Mouse (Mus musculus) kidney, postnatal 0 days (tissue): ENCODE measurements around the gene Rilpl1. TPM values are rescaled to one million over a fixed set of nuclear protein-coding genes. Genes with fewer than 3 reads are reported as not detected.
A peak's percentile ranks its signal among the peaks of the same experiment; 100 is the strongest.

Source experiments
- ATAC-seq: fragments of 200-750 bp; cut with Nextera tagmentation; replicated peaks from 2 replicates; pipeline ENCODE4 v1.8.0; 2017; ENCODE audit warnings: low read depth, moderate number of reproducible peaks, moderate TSS enrichment, moderate library complexity; ENCODE audit not compliant: low FRiP score
- DNase-seq: peaks from one replicate; pipeline ENCODE4 v3.0.0-alpha.2; 2016; ENCODE audit warnings: low spot score
- H3K27ac ChIP-seq: fragments of 300-500 bp; sonication (generic); 2 replicates; pipeline ENCODE4 v1.5.1; 2014; ENCODE audit warnings: mild to moderate bottlenecking
- H3K27me3 ChIP-seq: fragments of 300-500 bp; sonication (generic); 2 replicates; pipeline ENCODE4 v1.6.1; 2014; ENCODE audit warnings: low read length, mixed read lengths; ENCODE audit not compliant: insufficient read depth
- H3K36me3 ChIP-seq: fragments of 300-500 bp; sonication (generic); 2 replicates; pipeline ENCODE4 v1.6.1; 2014; ENCODE audit warnings: low read length, mixed read lengths; ENCODE audit not compliant: insufficient read depth
- H3K4me1 ChIP-seq: fragments of 300-500 bp; sonication (generic); replicated peaks from 2 replicates; pipeline ENCODE4 v1.6.1; 2014; ENCODE audit warnings: antibody characterized with exemption, low read length, mixed read lengths; ENCODE audit not compliant: insufficient read depth
- H3K4me2 ChIP-seq: fragments of 300-500 bp; sonication (generic); 2 replicates; pipeline ENCODE4 v1.6.1; 2014; ENCODE audit warnings: mild to moderate bottlenecking, low read length, moderate library complexity, mixed read lengths
- H3K4me3 ChIP-seq: fragments of 300-500 bp; sonication (generic); replicated peaks from 2 replicates; pipeline ENCODE4 v1.5.1; 2014; ENCODE audit warnings: low read depth, low read length
- H3K9ac ChIP-seq: fragments of 300-500 bp; sonication (generic); 2 replicates; pipeline ENCODE4 v1.6.1; 2014; ENCODE audit warnings: low read depth, low read length
- H3K9me3 ChIP-seq: fragments of 300-500 bp; sonication (generic); replicated peaks from 2 replicates; pipeline ENCODE4 v1.6.1; 2016; ENCODE audit warnings: low read length, inconsistent platforms, mixed read lengths
- CTCF ChIP-seq: IDR thresholded peaks from 2 replicates; pipeline ENCODE4 v1.5.1; 2016; ENCODE audit warnings: antibody characterized with exemption, low read depth, mild to moderate bottlenecking, moderate library complexity
- WGBS: fragments of 180-500 bp; shearing (Covaris S2); extraction: QIAGEN DNeasy Blood & Tissue Kit; methylation state at CpG from one replicate; pipeline ENCODE4 v1.1.7; 2014; 5-methylcytosine and 5-hydroxymethylcytosine counted together
- polyA plus RNA-seq: library from polyadenylated mRNA; unstranded; fragments of >200 nt; fragmentation: Nextera tagmentation; extraction: Ambion mirVana; gene quantifications from 2 replicates; pipeline ENCODE4 v1.2.1, GENCODE M21; 2015

The Rilpl1 gene
- polyA plus RNA-seq, 1 experiment from 2014 or later, result 27.2 TPM

DNA sequence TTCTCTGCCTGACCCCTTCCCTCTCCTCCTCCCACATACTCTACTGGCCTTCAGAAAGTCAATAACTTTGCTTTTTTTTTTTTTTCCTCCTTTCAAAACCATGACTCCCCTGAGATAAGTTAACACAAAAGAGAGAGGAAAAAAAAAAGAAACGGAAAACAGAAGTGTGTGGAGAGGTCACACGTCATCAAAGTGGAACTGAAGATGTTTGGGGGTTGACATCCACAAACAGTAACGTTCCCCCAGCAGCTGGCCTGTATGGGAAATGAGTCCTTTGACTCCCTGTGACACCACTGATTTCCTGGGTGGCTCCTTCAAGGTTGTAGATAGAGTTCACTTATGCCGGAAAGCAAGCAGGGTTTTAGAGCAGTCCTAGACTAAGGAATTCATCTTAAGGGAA is 51.1 kb downstream of the Rilpl1 start:
- no peak for ATAC-seq

DNA sequence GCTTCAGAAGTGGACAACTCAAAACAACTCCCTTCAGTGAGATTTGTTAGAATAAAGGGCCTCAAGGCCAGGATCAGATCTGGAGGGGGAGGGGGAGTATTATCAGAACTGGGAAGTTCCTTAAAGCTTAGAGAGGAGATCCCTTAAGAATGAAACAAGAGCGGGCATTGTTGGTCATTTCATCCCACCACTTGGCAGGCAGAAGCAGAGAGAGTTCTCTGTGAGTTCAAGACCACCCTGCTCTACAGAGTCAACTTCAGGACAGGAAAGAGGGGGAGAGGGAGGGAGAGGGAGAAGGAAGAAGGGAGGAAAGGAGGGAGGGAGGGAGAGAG is 52.4 kb downstream of the Rilpl1 start:
- Histone ChIP-seq H3K4me1 (peaks cover 4% of the 10 kb centered on the region; the same call in 1 of the 2 replicates), H3K27ac (peak overlapping the region; percentile 82), H3K9ac (no peak overlapping the region), H3K9me3 (no peaks in the 10 kb centered on the region), H3K4me2 (no peak overlapping the region), H3K4me3 (0 out of 2 replicates have a peak overlapping the region, but pooled peaks have one; percentile 79), H3K36me3 (no peaks in the 10 kb centered on the region), H3K27me3 (no peaks in the 10 kb centered on the region)
- ATAC-seq (no peak), DNase-seq (peak; percentile 67)
- WGBS, result 63% methylated on average over 1 of the region's 1 CpGs
- TF ChIP-seq CTCF, result no peak

More for the DNA sequence above, 51.1 kb downstream of the Rilpl1 start:
- Histone ChIP-seq H3K4me1 (peaks cover 11% of the 10 kb centered on the region), H3K27ac (no peak overlapping the region), H3K9me3 (no peaks in the 10 kb centered on the region), H3K4me3 (no peak overlapping the region), H3K36me3 (no peaks in the 10 kb centered on the region), H3K9ac (no peak overlapping the region), H3K4me2 (no peak overlapping the region), H3K27me3 (no peaks in the 10 kb centered on the region)
- TF ChIP-seq CTCF, result no peak
- 47% methylated on average over 4 of the region's 4 CpGs for WGBS
- DNase-seq, result no peak

DNA sequence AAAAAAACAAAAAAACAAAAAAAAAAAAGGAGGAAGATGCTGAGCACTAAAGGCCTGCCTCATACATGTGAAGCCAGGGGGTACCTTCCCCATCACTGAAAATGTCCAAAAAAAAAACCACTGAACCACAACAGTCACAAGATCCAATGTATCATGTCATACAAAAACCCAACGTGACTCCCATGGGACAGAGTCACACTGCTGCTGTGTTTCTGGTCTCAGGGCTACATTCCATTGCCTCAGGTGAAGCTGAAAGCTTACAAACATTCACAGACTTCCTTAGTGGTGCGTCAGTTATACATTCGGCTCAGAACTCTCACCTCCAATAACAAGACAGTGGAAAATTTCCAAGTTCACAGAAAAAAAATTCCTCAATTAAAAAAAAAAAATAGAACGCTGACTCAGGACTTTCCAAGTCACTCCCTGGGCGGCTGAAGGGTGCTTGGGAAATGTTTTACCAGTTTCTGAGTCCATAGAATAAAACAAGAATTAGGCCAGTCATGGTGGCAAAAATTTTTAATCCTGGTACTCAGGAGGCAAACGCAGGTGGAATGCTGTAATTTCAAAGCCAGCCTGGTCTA is 60.5 kb downstream of the Rilpl1 start:
- DNase-seq, result no peak
- H3K4me1 ChIP-seq, result no peaks in the 10 kb centered on the region

DNA sequence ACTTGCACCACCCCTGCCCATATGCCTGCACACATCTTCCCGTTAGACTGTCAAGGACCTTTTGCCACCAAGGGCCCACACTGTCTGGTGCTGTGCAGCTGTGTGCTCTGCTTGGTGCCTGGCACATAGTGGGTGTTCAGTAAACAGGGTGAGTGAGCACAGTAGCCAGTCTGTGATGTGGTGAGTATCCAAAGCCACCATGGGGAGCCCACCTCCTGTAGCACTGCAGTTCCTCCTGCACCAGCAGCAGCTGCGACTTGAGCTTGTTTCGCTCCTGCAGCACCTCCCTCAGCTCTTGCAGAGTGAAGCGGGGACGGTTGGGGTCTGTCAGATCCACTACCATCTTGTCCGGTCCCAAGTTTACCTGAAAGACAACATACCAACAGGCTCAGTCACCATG is 61.7 kb downstream of the Rilpl1 start:
- Histone ChIP-seq H3K4me3 (no peak overlapping the region), H3K9me3 (no peaks in the 10 kb centered on the region), H3K4me1 (no peaks in the 10 kb centered on the region), H3K9ac (no peak overlapping the region), H3K36me3 (peaks cover 16% of the 10 kb centered on the region), H3K27me3 (no peaks in the 10 kb centered on the region), H3K27ac (no peak overlapping the region), H3K4me2 (no peak overlapping the region)
- 92% methylated on average over 6 of the region's 6 CpGs for WGBS
- ATAC-seq, result no peak
- TF ChIP-seq CTCF, result no peak
- DNase-seq, result no peak

More for the DNA sequence above, 60.5 kb downstream of the Rilpl1 start:
- H3K4me2 ChIP-seq, result no peak overlapping the region
- no peaks in the 10 kb centered on the region for H3K9me3 ChIP-seq
- TF ChIP-seq CTCF, result no peak
- ATAC-seq, result no peak; the same call in 1 of the 2 replicates
- 61% methylated on average over 6 of the region's 6 CpGs for WGBS
- H3K4me3 ChIP-seq, result no peak overlapping the region
- no peaks in the 10 kb centered on the region for H3K27me3 ChIP-seq
- no peak overlapping the region for H3K27ac ChIP-seq
- H3K36me3 ChIP-seq, result peaks cover 16% of the 10 kb centered on the region
- H3K9ac ChIP-seq, result no peak overlapping the region

DNA sequence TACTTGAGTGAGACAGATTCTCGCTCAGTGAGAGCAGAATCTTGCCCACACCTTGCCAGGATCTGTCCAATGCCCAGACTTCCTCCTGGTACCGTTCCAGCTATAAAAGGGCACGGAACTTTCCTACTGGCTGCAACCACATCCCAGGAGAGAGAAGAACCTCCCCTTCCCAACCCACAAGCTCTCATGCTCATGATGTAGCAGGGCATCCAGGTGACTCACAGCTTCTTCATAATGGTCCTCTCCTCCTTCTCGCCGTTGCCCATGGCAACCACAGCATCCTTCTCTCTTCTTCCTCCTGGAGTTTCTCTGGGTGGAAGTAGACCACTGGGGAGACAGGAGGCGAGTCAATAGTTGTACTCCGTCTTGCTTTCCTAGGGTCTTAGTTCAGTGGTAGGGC is 62.8 kb downstream of the Rilpl1 start:
- no peaks in the 10 kb centered on the region for H3K27me3 ChIP-seq
- no peak overlapping the region for H3K27ac ChIP-seq
- no peaks in the 10 kb centered on the region for H3K4me1 ChIP-seq
- H3K36me3 ChIP-seq, result peaks cover 16% of the 10 kb centered on the region
- H3K9me3 ChIP-seq, result no peaks in the 10 kb centered on the region
- TF ChIP-seq CTCF, result no peak
- no peak overlapping the region for H3K4me3 ChIP-seq
- DNase-seq (no peak), ATAC-seq (no peak)
- WGBS, result 94% methylated on average over 7 of the region's 7 CpGs
- H3K4me2 ChIP-seq, result no peak overlapping the region
- H3K9ac ChIP-seq, result no peak overlapping the region

DNA sequence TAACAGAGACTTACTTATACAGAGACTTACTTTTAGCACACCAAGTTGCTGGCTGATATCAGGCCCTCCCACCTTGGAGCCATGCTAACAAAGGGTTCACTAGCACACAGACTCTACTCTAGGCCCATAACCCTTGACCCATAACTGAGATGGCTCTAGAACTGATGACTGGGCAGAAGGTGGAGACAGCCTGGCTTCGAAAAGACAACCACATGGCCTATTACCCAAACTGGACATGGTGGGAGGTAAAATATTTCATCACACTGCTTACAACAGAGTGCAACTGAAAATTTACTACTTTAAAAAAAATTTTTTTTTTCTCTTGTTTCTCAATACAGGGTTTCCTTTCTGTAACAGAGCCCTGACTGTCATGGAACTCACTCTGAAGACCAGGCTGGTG is 63.4 kb downstream of the Rilpl1 start:
- Histone ChIP-seq H3K4me2 (no peak overlapping the region), H3K27me3 (no peaks in the 10 kb centered on the region), H3K9me3 (no peaks in the 10 kb centered on the region), H3K27ac (no peak overlapping the region), H3K4me3 (no peak overlapping the region), H3K4me1 (no peaks in the 10 kb centered on the region), H3K36me3 (peaks cover 18% of the 10 kb centered on the region), H3K9ac (no peak overlapping the region)
- DNase-seq (no peak), ATAC-seq (no peak)
- TF ChIP-seq CTCF, result no peak
- 83% methylated on average over 1 of the region's 1 CpGs for WGBS

DNA sequence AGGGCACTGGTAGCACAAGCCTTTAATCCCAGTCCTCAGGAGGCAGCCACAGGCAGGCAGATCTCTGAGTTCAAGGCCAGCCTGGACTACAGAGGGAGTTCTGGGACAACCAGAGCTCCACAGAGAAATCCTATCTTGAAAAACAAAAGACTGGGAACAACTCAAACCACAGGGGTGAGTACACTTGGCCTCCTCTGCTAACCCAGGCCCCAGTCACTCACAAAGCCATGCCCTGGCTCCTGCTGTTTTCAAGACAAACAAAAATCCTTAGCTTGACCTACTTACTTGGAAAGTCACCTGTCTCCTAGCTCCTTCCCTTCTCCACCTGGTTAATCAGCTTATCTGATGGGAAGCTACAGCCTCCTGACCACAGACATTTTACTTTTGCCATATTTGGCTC is 66.3 kb downstream of the Rilpl1 start:
- H3K27me3 ChIP-seq, result no peaks in the 10 kb centered on the region
- ATAC-seq (no peak), DNase-seq (no peak)
- H3K4me3 ChIP-seq, result no peak overlapping the region
- TF ChIP-seq CTCF, result no peak
- peaks cover 31% of the 10 kb centered on the region for H3K36me3 ChIP-seq
- no peaks in the 10 kb centered on the region for H3K4me1 ChIP-seq
- no peaks in the 10 kb centered on the region for H3K9me3 ChIP-seq
- no peak overlapping the region for H3K9ac ChIP-seq
- no peak overlapping the region for H3K4me2 ChIP-seq
- no peak overlapping the region for H3K27ac ChIP-seq
